Mouse (Mus musculus): ENCODE results near the gene Hk1. TPM values are rescaled to one million over a fixed set of nuclear protein-coding genes. Genes with fewer than 3 reads are reported as not detected.

Hk1 gene
- polyA plus RNA-seq (2012; rRNA removed), result 60.5 and 60.9 TPM in 2 replicates

GRCm38 (mm10) chr10:62379808-62380207 is at the start of gene Hk1:
Gene Hk1, minus strand, starts transcription at chr10:62379908.
- Histone ChIP-seq H3K36me3 (ENCODE audit: control insufficient read depth, insufficient read depth, low read length) (no peaks in the 10 kb centered on the region), H3K27me3 (replicated peaks; ENCODE audit: control insufficient read depth, insufficient read depth, low read length) (no peaks in the 10 kb centered on the region), H3K27ac (ENCODE audit: insufficient read depth, low read depth, low read length) (no peak within 1 kb of the TSS), H3K4me3 (ENCODE audit: insufficient read depth, low read depth, low read length) (no peak within 1 kb of the TSS), H3K4me1 (ENCODE audit: control insufficient read depth, insufficient read depth, low read length) (no peaks in the 10 kb centered on the region)
- DNase-seq, result no peak
- TF ChIP-seq POLR2A (IDR thresholded peaks at IDR 0.05; ENCODE audit: low read depth, low read length) (no peak), CTCF (conservative IDR thresholded peaks at IDR 0.05; ENCODE audit: insufficient read depth, insufficient read length, low read depth, low read length) (no peak)
- WGBS, result 88% methylated on average over 1 of the region's 1 CpGs

- no peak overlapping the region for H3K27ac ChIP-seq (ENCODE audit: insufficient read depth, low read depth, low read length)
- H3K4me3 ChIP-seq (ENCODE audit: insufficient read depth, low read depth, low read length), result no peak overlapping the region
- H3K27me3 ChIP-seq (replicated peaks; ENCODE audit: control insufficient read depth, insufficient read depth, low read length), result no peaks in the 10 kb centered on the region
- no peaks in the 10 kb centered on the region for H3K4me1 ChIP-seq (ENCODE audit: control insufficient read depth, insufficient read depth, low read length)
- WGBS, result 47% methylated on average over 9 of the region's 9 CpGs
- no peak for TF ChIP-seq CTCF (conservative IDR thresholded peaks at IDR 0.05; ENCODE audit: insufficient read depth, insufficient read length, low read depth, low read length)
- no peak for TF ChIP-seq POLR2A (IDR thresholded peaks at IDR 0.05; ENCODE audit: low read depth, low read length)
- peaks cover 3% of the 10 kb centered on the region; the same call in 1 of the 2 replicates for H3K36me3 ChIP-seq (ENCODE audit: control insufficient read depth, insufficient read depth, low read length)
- DNase-seq, result peak; percentile 23
Observed at GRCm38 (mm10) chr10:62425081-62425871, 45.6 kb upstream of the Hk1 start.

- Histone ChIP-seq H3K4me3 (ENCODE audit: insufficient read depth, low read depth, low read length) (no peak within 1 kb of the TSS), H3K4me1 (ENCODE audit: control insufficient read depth, insufficient read depth, low read length) (no peaks in the 10 kb centered on the region), H3K36me3 (ENCODE audit: control insufficient read depth, insufficient read depth, low read length) (no peaks in the 10 kb centered on the region), H3K27me3 (replicated peaks; ENCODE audit: control insufficient read depth, insufficient read depth, low read length) (no peaks in the 10 kb centered on the region), H3K27ac (ENCODE audit: insufficient read depth, low read depth, low read length) (no peak within 1 kb of the TSS)
- peak; percentile 25 for DNase-seq
- WGBS, result 33% methylated on average over 15 of the region's 15 CpGs
- TF ChIP-seq CTCF (conservative IDR thresholded peaks at IDR 0.05; ENCODE audit: insufficient read depth, insufficient read length, low read depth, low read length) (no peak), POLR2A (IDR thresholded peaks at IDR 0.05; ENCODE audit: low read depth, low read length) (no peak)
Observed at GRCm38 (mm10) chr10:62422255-62422654, 42.5 kb upstream of the Hk1 start, which contains the start of gene Hkdc1. Gene Hkdc1, minus strand, starts transcription at chr10:62422491.

GRCm38 (mm10) chr10:62421127-62421526 is 41.4 kb upstream of the Hk1 start:
- Histone ChIP-seq H3K27me3 (replicated peaks; ENCODE audit: control insufficient read depth, insufficient read depth, low read length) (no peaks in the 10 kb centered on the region), H3K27ac (ENCODE audit: insufficient read depth, low read depth, low read length) (no peak overlapping the region), H3K4me1 (ENCODE audit: control insufficient read depth, insufficient read depth, low read length) (no peaks in the 10 kb centered on the region), H3K4me3 (ENCODE audit: insufficient read depth, low read depth, low read length) (no peak overlapping the region), H3K36me3 (ENCODE audit: control insufficient read depth, insufficient read depth, low read length) (no peaks in the 10 kb centered on the region)
- no peak for TF ChIP-seq CTCF (conservative IDR thresholded peaks at IDR 0.05; ENCODE audit: insufficient read depth, insufficient read length, low read depth, low read length)
- TF ChIP-seq POLR2A (IDR thresholded peaks at IDR 0.05; ENCODE audit: low read depth, low read length), result no peak
- 95% methylated on average over 3 of the region's 3 CpGs for WGBS
- DNase-seq, result no peak

GRCm38 (mm10) chr10:62420399-62420798 is 40.7 kb upstream of the Hk1 start:
- WGBS, result 51% methylated on average over 6 of the region's 6 CpGs
- DNase-seq, result no peak
- no peak overlapping the region for H3K4me3 ChIP-seq (ENCODE audit: insufficient read depth, low read depth, low read length)

GRCm38 (mm10) chr10:62419422-62419821 is 39.7 kb upstream of the Hk1 start:
- Histone ChIP-seq H3K4me3 (ENCODE audit: insufficient read depth, low read depth, low read length) (no peak overlapping the region), H3K36me3 (ENCODE audit: control insufficient read depth, insufficient read depth, low read length) (no peaks in the 10 kb centered on the region)

More at GRCm38 (mm10) chr10:62420399-62420798, 40.7 kb upstream of the Hk1 start:
- H3K4me1 ChIP-seq (ENCODE audit: control insufficient read depth, insufficient read depth, low read length), result no peaks in the 10 kb centered on the region
- H3K27me3 ChIP-seq (replicated peaks; ENCODE audit: control insufficient read depth, insufficient read depth, low read length), result no peaks in the 10 kb centered on the region
- TF ChIP-seq POLR2A (IDR thresholded peaks at IDR 0.05; ENCODE audit: low read depth, low read length), result no peak
- no peak for TF ChIP-seq CTCF (conservative IDR thresholded peaks at IDR 0.05; ENCODE audit: insufficient read depth, insufficient read length, low read depth, low read length)
- H3K27ac ChIP-seq (ENCODE audit: insufficient read depth, low read depth, low read length), result no peak overlapping the region
- H3K36me3 ChIP-seq (ENCODE audit: control insufficient read depth, insufficient read depth, low read length), result no peaks in the 10 kb centered on the region

GRCm38 (mm10) chr10:62418831-62419356 is 39.2 kb upstream of the Hk1 start:
- H3K4me3 ChIP-seq (ENCODE audit: insufficient read depth, low read depth, low read length), result no peak overlapping the region
- DNase-seq, result no peak
- H3K27ac ChIP-seq (ENCODE audit: insufficient read depth, low read depth, low read length), result no peak overlapping the region
- TF ChIP-seq CTCF (conservative IDR thresholded peaks at IDR 0.05; ENCODE audit: insufficient read depth, insufficient read length, low read depth, low read length), result no peak
- TF ChIP-seq POLR2A (IDR thresholded peaks at IDR 0.05; ENCODE audit: low read depth, low read length), result no peak
- 74% methylated on average over 7 of the region's 7 CpGs for WGBS
- H3K4me1 ChIP-seq (ENCODE audit: control insufficient read depth, insufficient read depth, low read length), result no peaks in the 10 kb centered on the region
- no peaks in the 10 kb centered on the region for H3K36me3 ChIP-seq (ENCODE audit: control insufficient read depth, insufficient read depth, low read length)
- no peaks in the 10 kb centered on the region for H3K27me3 ChIP-seq (replicated peaks; ENCODE audit: control insufficient read depth, insufficient read depth, low read length)

More at GRCm38 (mm10) chr10:62419422-62419821, 39.7 kb upstream of the Hk1 start:
- DNase-seq, result no peak
- Histone ChIP-seq H3K4me1 (ENCODE audit: control insufficient read depth, insufficient read depth, low read length) (no peaks in the 10 kb centered on the region), H3K27ac (ENCODE audit: insufficient read depth, low read depth, low read length) (no peak overlapping the region), H3K27me3 (replicated peaks; ENCODE audit: control insufficient read depth, insufficient read depth, low read length) (no peaks in the 10 kb centered on the region)
- TF ChIP-seq POLR2A (IDR thresholded peaks at IDR 0.05; ENCODE audit: low read depth, low read length), result no peak
- no peak for TF ChIP-seq CTCF (conservative IDR thresholded peaks at IDR 0.05; ENCODE audit: insufficient read depth, insufficient read length, low read depth, low read length)
- WGBS, result 81% methylated on average over 5 of the region's 5 CpGs

Data from kidney, adult 2 months (tissue).